Mouse (Mus musculus) G1E (cell line): ENCODE results near the gene Rasa2.

Source experiments
- CTCF ChIP-seq: IDR thresholded peaks from 2 replicates; pipeline ENCODE4 v1.5.1; 2012; ENCODE audit warnings: low read depth, low read length, inconsistent platforms, mixed read lengths
- GATA1 ChIP-seq: IDR thresholded peaks from 2 replicates; pipeline ENCODE4 v1.6.1; 2012; ENCODE audit warnings: borderline replicate concordance, low read length, inconsistent platforms, mixed read lengths
- GATA2 ChIP-seq: IDR thresholded peaks from 2 replicates; pipeline ENCODE4 v1.6.1; 2012; ENCODE audit warnings: low read depth, low read length, inconsistent platforms, borderline replicate concordance
- POLR2AphosphoS5 ChIP-seq: IDR thresholded peaks from 2 replicates; pipeline ENCODE4 v1.6.1; 2012; ENCODE audit warnings: low read depth, low read length, inconsistent platforms; ENCODE audit not compliant: insufficient replicate concordance
- TAL1 ChIP-seq: conservative IDR thresholded peaks from 2 replicates; pipeline ENCODE4 v1.6.1; 2012; ENCODE audit warnings: low read depth, low read length, inconsistent platforms, mixed read lengths

DNA sequence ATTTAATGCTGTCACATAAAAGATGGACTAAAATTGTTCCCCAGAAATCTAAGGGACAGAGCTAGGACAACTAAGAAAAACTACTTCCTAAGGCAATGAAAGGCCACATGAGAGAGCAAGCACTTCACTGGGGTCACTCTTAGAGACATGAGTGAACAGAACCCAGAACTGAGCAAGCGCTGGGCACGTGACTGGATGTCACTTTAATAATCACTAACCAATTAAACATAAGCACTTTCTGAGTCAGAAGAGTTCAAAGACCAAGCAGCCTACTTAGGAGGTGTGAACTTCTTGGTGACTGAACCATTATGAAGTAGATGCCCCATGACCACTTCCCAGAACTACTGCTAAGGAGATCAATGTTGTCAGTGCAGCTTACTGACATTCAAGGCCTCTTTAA, 20.6 kb downstream of the Rasa2 start:
- no peak for TF ChIP-seq GATA1
- no peak for TF ChIP-seq GATA2
- no peak for TF ChIP-seq CTCF
- TF ChIP-seq POLR2AphosphoS5 = no peak
- TF ChIP-seq TAL1 = no peak
